Mouse (Mus musculus): ENCODE data around the gene She.

DNA sequence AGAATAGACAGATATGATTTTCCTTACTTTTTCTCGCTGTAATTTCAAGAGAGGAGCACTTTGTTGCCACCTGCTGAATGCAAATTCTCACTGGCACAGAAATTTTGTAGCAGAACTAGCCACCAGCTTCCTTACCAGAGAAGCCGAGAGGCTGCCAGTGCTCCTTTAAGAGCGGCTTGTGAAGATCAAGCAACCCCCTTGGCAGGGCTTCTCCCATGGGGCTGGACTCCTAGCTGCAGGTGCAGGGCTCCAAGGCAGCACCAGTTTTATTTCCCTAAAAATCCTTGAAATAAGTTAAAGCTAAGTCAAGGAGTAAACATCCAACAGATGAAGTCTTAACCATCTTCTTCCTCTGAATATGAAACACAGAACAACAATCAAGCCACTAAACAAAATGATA lies 19.0 kb upstream of the She start:
- no peak for TF ChIP-seq GATA1 (IDR thresholded peaks at IDR 0.05; ENCODE audit: low read length)
- no peak for TF ChIP-seq TAL1 (IDR thresholded peaks at IDR 0.05; ENCODE audit: low read length)

Measured in erythroblast, embryonic 14.5 days (primary cell).